Mouse (Mus musculus) lung, adult 2 months (tissue): ENCODE measurements around the gene Degs2.

Experiments used
- CTCF ChIP-seq: fragments of 200-500 bp; IDR thresholded peaks from 2 replicates; pipeline ENCODE4 v1.5.1; 2011; ENCODE audit warnings: mild to moderate bottlenecking, low read length, control low read depth; ENCODE audit not compliant: insufficient read depth
- POLR2A ChIP-seq: fragments of 200-500 bp; IDR thresholded peaks from 2 replicates; pipeline ENCODE4 v1.6.1; 2011; ENCODE audit warnings: low read depth, mild to moderate bottlenecking, control low read depth, low read length, borderline replicate concordance; ENCODE audit errors: extremely low read depth

DNA sequence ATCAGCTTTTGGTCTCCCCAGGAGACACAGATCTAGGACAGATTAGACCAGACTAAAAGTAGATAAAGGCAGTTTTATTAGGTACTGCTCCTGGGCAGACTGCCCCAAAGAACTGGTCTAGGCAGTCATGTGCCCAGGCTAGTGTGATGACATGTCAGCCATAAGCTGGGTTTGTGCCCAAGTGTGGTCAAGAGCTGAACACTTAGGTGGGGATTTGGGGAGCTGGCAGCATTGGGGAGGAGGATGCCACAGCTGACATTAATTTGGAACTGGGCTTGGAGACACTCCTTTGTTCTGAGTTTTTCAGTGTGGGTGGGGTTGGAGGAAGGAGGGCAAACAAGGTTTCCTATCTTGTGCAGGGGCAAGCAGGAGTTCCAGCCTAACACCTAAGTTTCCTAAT lies 43.9 kb upstream of the Degs2 start:
- TF ChIP-seq POLR2A (no peak), CTCF (no peak)
